Mouse (Mus musculus): ENCODE data around the gene Hid1. TPM values are rescaled to one million over a fixed set of nuclear protein-coding genes. Genes with fewer than 3 reads are reported as not detected.
"Not testable (repeated sequence)": the region's sequence is repeated elsewhere in the genome, so short reads cannot be mapped to it uniquely, and the experiment has no call there.

The Hid1 gene
- polyA plus RNA-seq, 1 experiment = 127 TPM

DNA sequence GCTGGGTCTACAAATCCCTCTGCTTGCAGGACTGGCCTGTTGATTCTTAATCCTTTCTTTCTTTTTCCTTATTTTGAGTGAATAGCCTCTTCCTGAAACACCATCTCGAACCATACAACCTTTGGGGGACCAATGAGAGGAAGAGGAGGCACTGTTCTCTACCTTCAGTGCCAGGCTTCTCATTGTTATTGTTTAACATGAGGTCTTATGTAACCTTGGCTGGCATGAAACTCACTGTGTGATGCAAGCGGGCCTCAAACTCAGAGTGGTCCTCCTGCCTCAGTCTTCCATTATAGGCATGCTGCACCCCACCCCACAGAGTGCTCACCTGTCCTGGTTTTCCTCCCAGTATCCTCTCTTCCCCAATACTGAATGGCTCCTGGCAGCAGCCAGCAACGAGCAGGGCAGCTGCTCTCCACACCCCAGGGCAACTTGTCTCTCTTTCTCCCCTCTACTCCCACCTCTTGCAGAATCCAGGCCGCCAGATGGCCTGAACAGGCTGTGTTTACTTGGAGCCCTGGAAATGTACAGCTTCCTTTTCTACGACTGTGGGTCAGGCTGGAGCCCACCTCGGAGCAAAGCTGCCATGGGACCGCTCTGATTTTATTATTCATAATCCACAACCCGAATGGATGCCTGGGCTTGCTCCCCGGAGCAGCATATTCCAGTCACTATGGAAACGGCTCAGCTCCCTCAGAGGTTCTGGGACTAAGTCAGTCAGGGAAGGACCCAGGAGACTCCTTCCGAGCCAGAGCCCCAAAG is 33.3 kb upstream of the Hid1 start:
- Histone ChIP-seq H3K4me3 (ENCODE audit: control insufficient read depth, insufficient read depth, low read length) (no peak overlapping the region), H3K27ac (ENCODE audit: control insufficient read depth, insufficient read depth, low read length) (no peak overlapping the region), H3K27me3 (ENCODE audit: control insufficient read depth, insufficient read depth, low read length) (no peaks in the 10 kb centered on the region), H3K36me3 (ENCODE audit: control insufficient read depth, insufficient read depth, low read length) (no peaks in the 10 kb centered on the region), H3K4me1 (replicated peaks; ENCODE audit: control insufficient read depth, insufficient read depth, low read length) (peaks cover 11% of the 10 kb centered on the region)
- no peak for DNase-seq
- 74% methylated on average over 11 of the region's 11 CpGs for WGBS
- no peak for TF ChIP-seq POLR2A (IDR thresholded peaks at IDR 0.05; ENCODE audit: control insufficient read depth, extremely low read depth, insufficient read depth, low read length, poor library complexity)
- no peak for TF ChIP-seq CTCF (IDR thresholded peaks at IDR 0.05; ENCODE audit: borderline replicate concordance, control insufficient read depth, extremely low read depth, insufficient read depth, low read length, poor library complexity)

DNA sequence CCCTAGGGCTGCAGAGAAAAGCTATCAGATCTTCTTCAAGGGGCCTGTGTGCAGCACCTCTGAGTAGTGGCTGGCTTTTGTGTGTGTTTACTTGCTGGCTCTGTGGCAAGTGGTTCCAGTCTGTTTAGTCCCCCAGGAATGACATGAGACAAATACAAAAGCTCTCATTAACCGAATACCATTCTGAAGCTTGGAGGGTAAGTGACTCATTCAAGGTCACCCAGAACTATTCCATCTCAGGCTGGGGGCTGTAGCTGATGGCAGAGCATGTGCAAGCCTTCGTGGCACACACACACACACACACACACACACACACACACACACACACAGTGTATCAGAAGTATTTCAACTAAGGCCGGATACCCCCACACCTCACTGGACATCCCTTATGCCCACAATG is 32.6 kb upstream of the Hid1 start:
- Histone ChIP-seq H3K36me3 (ENCODE audit: control insufficient read depth, insufficient read depth, low read length) (no peaks in the 10 kb centered on the region), H3K4me3 (ENCODE audit: control insufficient read depth, insufficient read depth, low read length) (no peak overlapping the region), H3K27ac (ENCODE audit: control insufficient read depth, insufficient read depth, low read length) (no peak overlapping the region), H3K4me1 (replicated peaks; ENCODE audit: control insufficient read depth, insufficient read depth, low read length) (peaks cover 6% of the 10 kb centered on the region), H3K27me3 (ENCODE audit: control insufficient read depth, insufficient read depth, low read length) (no peaks in the 10 kb centered on the region)
- TF ChIP-seq POLR2A (IDR thresholded peaks at IDR 0.05; ENCODE audit: control insufficient read depth, extremely low read depth, insufficient read depth, low read length, poor library complexity) (no peak), CTCF (IDR thresholded peaks at IDR 0.05; ENCODE audit: borderline replicate concordance, control insufficient read depth, extremely low read depth, insufficient read depth, low read length, poor library complexity) (no peak)
- 88% methylated on average over 3 of the region's 3 CpGs for WGBS
- no peak for DNase-seq

DNA sequence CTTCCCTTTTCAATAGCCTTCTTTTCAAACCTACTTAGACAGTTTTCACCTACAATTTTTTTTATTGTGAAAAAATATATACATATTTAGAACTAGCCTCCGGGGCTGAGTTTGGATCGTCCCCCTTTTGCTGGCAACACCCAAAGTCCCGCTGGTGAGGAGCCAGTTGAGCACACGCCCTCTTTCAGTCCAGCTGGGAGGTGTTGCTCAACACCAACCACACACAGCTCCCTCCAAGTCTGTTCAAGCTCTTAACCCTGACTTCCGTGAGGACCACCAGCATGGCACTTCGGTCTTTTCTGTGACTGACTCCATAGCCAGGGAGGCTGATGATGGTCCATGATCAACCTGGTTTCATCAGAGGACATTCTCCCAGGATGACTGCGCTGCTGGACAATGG is 30.5 kb upstream of the Hid1 start:
- no peak for TF ChIP-seq CTCF (IDR thresholded peaks at IDR 0.05; ENCODE audit: borderline replicate concordance, control insufficient read depth, extremely low read depth, insufficient read depth, low read length, poor library complexity)
- TF ChIP-seq POLR2A (IDR thresholded peaks at IDR 0.05; ENCODE audit: control insufficient read depth, extremely low read depth, insufficient read depth, low read length, poor library complexity) = no peak
- Histone ChIP-seq H3K27me3 (ENCODE audit: control insufficient read depth, insufficient read depth, low read length) (no peaks in the 10 kb centered on the region), H3K36me3 (ENCODE audit: control insufficient read depth, insufficient read depth, low read length) (no peaks in the 10 kb centered on the region), H3K27ac (ENCODE audit: control insufficient read depth, insufficient read depth, low read length) (no peak overlapping the region), H3K4me1 (replicated peaks; ENCODE audit: control insufficient read depth, insufficient read depth, low read length) (no peaks in the 10 kb centered on the region), H3K4me3 (ENCODE audit: control insufficient read depth, insufficient read depth, low read length) (no peak overlapping the region)
- 88% methylated on average over 7 of the region's 7 CpGs for WGBS
- no peak for DNase-seq

DNA sequence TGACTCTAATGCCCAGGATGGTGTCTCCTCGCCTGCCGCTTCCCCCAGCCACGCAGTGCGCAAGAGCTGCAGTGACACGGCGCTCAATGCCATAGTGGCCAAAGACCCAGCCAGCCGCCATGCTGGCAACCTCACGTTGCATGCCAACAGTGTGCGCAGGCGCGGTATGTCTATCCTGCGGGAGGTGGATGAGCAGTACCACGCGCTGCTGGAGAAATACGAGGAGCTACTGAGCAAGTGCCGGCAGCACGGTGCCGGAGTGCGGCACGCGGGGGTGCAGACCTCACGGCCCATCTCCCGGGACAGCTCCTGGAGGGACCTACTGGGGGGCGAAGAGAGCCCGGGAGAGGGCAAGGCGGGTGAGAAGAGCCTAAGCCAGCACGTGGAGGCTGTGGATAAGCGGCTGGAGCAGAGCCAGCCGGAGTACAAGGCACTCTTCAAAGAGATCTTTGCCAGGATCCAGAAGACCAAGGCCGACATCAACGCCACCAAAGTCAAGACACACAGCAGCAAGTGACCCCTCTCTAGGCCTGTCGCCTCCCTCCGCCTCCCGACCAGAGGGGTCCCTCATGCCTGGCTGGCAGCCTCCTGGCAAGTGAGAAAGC is 26.3 kb upstream of the Hid1 start:
- H3K27me3 ChIP-seq (ENCODE audit: control insufficient read depth, insufficient read depth, low read length) = no peaks in the 10 kb centered on the region
- H3K27ac ChIP-seq (ENCODE audit: control insufficient read depth, insufficient read depth, low read length) = no peak overlapping the region
- no peak for DNase-seq
- H3K4me3 ChIP-seq (ENCODE audit: control insufficient read depth, insufficient read depth, low read length) = no peak overlapping the region
- H3K36me3 ChIP-seq (ENCODE audit: control insufficient read depth, insufficient read depth, low read length) = no peaks in the 10 kb centered on the region
- WGBS = 90% methylated on average over 34 of the region's 34 CpGs
- TF ChIP-seq POLR2A (IDR thresholded peaks at IDR 0.05; ENCODE audit: control insufficient read depth, extremely low read depth, insufficient read depth, low read length, poor library complexity) = no peak
- TF ChIP-seq CTCF (IDR thresholded peaks at IDR 0.05; ENCODE audit: borderline replicate concordance, control insufficient read depth, extremely low read depth, insufficient read depth, low read length, poor library complexity) = no peak
- H3K4me1 ChIP-seq (replicated peaks; ENCODE audit: control insufficient read depth, insufficient read depth, low read length) = no peaks in the 10 kb centered on the region

DNA sequence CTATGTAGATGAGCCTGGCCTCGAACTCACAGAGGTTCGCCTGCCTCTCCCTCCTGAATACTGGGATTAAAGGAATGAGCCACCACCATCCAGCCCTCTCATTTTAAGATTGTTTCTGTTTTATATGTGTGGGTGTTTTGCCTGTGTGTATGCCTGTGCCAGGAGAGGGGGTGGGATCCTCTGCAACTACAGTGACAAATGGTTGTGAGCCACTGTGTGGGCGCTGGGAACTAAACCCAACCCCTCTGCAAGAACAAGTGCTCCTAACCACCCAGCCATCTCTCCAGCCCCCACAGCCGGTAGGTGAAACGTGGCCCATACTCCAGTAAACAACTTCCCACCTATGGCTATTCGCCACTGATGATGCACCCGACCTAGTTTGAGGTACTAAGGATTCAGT is 23.8 kb upstream of the Hid1 start:
- H3K27ac ChIP-seq (ENCODE audit: control insufficient read depth, insufficient read depth, low read length) = no peak overlapping the region
- 97% methylated on average over 7 of the region's 7 CpGs for WGBS
- H3K4me3 ChIP-seq (ENCODE audit: control insufficient read depth, insufficient read depth, low read length) = no peak overlapping the region
- no peaks in the 10 kb centered on the region for H3K4me1 ChIP-seq (replicated peaks; ENCODE audit: control insufficient read depth, insufficient read depth, low read length)
- no peak for TF ChIP-seq CTCF (IDR thresholded peaks at IDR 0.05; ENCODE audit: borderline replicate concordance, control insufficient read depth, extremely low read depth, insufficient read depth, low read length, poor library complexity)
- TF ChIP-seq POLR2A (IDR thresholded peaks at IDR 0.05; ENCODE audit: control insufficient read depth, extremely low read depth, insufficient read depth, low read length, poor library complexity) = no peak
- no peak for DNase-seq
- H3K36me3 ChIP-seq (ENCODE audit: control insufficient read depth, insufficient read depth, low read length) = no peaks in the 10 kb centered on the region
- H3K27me3 ChIP-seq (ENCODE audit: control insufficient read depth, insufficient read depth, low read length) = no peaks in the 10 kb centered on the region

DNA sequence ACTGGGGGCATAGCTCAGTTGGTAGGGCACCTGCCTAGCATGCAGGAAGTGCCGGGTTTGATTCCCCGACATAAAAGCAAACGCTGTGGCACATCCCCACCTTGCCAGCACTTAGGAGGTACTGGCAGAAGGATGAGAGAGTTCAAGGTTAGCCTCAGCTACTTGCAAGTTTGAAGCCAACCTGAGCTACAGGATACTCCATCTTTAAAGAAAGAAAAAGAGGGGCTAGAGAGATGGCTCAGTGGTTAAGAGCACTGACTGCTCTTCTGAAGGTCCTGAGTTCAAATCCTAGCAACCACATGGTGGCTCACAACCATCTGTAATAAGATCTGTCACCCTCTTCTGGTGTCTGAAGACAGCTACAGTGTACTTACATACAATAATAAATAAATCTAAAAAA is 19.3 kb upstream of the Hid1 start:
- DNase-seq; H3K36me3 ChIP-seq (ENCODE audit: control insufficient read depth, insufficient read depth, low read length); H3K4me3 ChIP-seq (ENCODE audit: control insufficient read depth, insufficient read depth, low read length); H3K27ac ChIP-seq (ENCODE audit: control insufficient read depth, insufficient read depth, low read length); H3K27me3 ChIP-seq (ENCODE audit: control insufficient read depth, insufficient read depth, low read length); H3K4me1 ChIP-seq (replicated peaks; ENCODE audit: control insufficient read depth, insufficient read depth, low read length): not testable (repeated sequence)
- 67% methylated on average over 3 of the region's 3 CpGs for WGBS

DNA sequence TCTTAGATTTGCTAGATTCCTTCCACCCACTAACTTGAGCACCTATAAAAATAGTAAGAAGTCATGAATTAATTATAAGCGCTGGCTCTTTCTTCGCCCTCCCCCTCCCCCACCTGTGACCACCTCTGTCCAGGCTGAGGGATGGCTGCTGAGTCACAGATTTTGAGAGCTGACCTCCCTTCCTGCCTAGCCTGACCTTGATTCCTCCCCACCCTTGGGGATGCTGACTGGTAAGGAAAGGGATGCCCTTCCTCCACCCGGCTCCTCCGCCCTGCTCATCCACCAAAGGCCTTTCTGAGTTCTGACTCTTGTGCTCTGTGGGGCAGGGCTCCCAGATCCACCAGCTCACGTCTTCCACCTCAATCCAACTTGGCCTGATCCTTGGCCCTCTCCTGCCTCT is 17.0 kb upstream of the Hid1 start:
- H3K27ac ChIP-seq (ENCODE audit: control insufficient read depth, insufficient read depth, low read length) = no peak overlapping the region

More for the DNA sequence above, 17.0 kb upstream of the Hid1 start:
- Histone ChIP-seq H3K4me3 (ENCODE audit: control insufficient read depth, insufficient read depth, low read length) (no peak overlapping the region), H3K27me3 (ENCODE audit: control insufficient read depth, insufficient read depth, low read length) (peaks cover 10% of the 10 kb centered on the region; the same call in 1 of the 2 replicates), H3K4me1 (replicated peaks; ENCODE audit: control insufficient read depth, insufficient read depth, low read length) (peaks cover 10% of the 10 kb centered on the region), H3K36me3 (ENCODE audit: control insufficient read depth, insufficient read depth, low read length) (no peaks in the 10 kb centered on the region)
- no peak for DNase-seq
- 100% methylated on average over 5 of the region's 5 CpGs for WGBS
- TF ChIP-seq POLR2A (IDR thresholded peaks at IDR 0.05; ENCODE audit: control insufficient read depth, extremely low read depth, insufficient read depth, low read length, poor library complexity) (no peak), CTCF (IDR thresholded peaks at IDR 0.05; ENCODE audit: borderline replicate concordance, control insufficient read depth, extremely low read depth, insufficient read depth, low read length, poor library complexity) (no peak)

Data from thymus, adult 2 months (tissue).